Mouse (Mus musculus) left cerebral cortex, postnatal 10 days (tissue): ENCODE data around the gene Rprd2. TPM values are rescaled to one million over a fixed set of nuclear protein-coding genes. Genes with fewer than 3 reads are reported as not detected.
"Not testable (repeated sequence)": the region's sequence is repeated elsewhere in the genome, so short reads cannot be mapped to it uniquely, and the experiment has no call there.

Source experiments
- DNase-seq, 2 experiments: peaks; one replicate each; pipeline ENCODE4 v3.0.0; 2021 to 2022; ENCODE audit warnings: low spot score in 2 of 2, mixed read lengths in 1 of 2; ENCODE audit errors: extremely low spot score in 1 of 2
- intact Hi-C: fragments of 180-260 bp; cut with DNase I; formaldehyde crosslinking; loops from one replicate; pipeline ENCODE4 v1.15.1; 2025
- total RNA-seq, 2 experiments: library from RNA; stranded (reverse); gene quantifications; 2 replicates each; pipeline ENCODE4 v1.2.3; 2021

The Rprd2 gene
- 10 to 100 TPM; 56.3 to 62.3 TPM for total RNA-seq

DNA sequence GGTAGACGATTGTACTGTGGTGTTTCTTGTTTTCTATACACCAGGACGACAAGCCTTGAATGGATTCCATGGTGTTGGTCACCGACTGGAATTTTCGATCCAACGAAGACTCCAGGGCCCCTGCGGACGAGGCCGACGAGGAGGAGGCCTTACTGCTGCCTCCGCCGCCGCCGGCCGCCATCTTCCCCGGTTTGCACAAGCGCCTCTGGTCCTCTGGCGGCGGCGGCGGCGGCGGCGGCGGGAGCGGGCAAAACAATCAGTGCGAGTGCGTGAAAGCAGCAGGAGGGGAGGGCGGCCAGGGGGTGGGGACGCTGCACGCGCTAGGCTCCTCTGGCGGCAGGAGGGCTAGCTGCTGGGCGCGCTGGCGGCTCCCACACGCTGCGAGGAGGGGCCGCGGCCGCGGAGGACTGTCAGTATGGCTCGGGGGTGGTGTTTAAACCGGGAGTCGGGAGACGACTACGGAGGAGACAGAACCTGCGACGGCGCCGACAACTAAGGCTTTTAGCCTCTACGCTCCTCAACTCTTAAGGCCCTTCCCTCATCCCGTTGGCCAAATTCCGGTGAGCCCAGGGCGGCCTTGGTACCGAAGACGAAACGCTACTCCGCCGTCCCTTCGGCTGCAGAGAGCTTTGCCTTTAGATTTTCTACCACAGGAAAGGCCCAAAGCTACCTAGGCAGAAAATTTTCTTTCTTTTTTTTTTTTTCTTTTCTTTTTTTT is at the start of gene Rprd2:
TSS of gene Rprd2 (minus strand) at position 293 of the 718 bp plus-strand sequence.
- DNase-seq: peak; percentile 61 to 90
- intact Hi-C loops: no loop called here

DNA sequence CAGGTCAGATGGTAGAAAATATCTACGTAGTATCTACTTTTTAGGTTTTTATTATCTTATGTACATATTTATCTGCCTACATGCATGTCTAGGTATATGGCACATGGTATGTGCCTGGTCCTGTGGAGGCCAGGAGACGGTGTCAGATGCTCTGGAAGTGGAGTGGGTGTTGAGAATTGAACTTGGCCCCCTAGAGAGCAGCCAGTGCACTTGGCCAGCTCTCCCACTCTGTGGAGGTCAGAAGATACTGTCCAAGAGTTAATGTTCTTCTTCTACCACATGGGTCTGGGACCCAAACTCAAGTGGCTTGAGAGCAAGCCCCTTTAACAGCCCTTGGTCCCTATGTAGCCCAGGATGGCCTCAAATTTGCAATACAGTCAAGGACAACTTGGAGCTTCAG is 48.7 kb upstream of the Rprd2 start:
- DNase-seq: no peak
- intact Hi-C loops: no loop called here

DNA sequence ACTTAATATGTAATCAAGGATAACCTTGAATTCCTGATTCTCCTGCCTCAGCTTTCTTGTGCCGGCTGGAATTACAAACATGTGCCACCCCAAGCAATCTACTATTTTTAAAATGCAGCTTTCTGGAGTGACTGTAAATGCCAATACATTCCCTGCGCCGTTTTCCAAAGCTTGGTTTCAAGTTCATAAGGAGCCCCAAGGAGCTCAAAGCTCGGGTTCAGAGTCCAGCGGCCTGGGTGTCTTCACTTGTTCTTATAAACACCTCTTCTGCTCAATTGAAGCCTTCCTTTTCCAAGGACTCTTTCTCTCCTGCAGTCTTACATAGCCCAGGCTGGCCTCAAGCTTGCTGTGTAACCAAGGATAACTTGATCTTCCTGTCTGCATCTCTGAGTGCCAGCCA is 47.4 kb upstream of the Rprd2 start:
- no peak for DNase-seq
- intact Hi-C loops: no loop called here

DNA sequence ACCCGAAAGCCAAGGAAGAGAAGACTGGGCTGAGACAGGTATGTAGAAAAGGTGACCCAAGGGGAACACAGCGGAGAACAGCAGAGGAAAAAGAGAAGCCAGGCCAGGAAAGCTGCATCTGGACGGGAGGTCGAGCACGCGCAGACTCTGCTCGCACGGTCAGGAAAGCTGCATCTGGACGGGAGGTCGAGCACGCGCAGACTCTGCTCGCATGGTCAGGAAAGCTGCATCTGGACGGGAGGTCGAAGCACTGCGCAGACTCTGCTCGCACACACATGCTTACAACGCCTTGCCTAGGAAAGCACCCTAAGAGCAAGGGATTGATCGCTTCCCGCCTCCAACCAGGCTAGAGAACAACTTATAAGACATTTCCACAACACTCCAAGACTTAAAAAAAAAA is 46.9 kb upstream of the Rprd2 start:
- intact Hi-C loops: no loop called here
- no peak for DNase-seq

DNA sequence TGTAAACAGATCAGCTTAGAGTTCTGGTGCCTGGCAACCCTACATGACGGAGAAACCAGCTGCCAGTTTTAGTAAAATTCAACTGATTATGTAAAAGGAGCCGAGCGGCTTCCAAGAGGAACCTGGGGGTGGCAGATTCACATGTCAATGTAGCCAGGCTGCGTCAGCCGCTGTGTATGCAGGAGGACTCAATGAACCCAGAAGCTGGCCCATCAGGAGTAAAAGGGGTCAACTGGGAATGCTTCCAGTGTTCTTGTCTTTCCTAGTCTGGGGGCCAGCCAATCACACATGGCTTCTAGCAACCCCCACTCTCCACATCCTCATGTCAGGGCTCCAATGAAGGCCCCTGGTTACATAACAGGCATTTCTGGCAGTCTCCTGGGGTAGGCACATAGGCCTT is 46.4 kb upstream of the Rprd2 start:
- intact Hi-C loops: no loop called here
- DNase-seq: peak in 1 of 2 experiments; percentile 56

DNA sequence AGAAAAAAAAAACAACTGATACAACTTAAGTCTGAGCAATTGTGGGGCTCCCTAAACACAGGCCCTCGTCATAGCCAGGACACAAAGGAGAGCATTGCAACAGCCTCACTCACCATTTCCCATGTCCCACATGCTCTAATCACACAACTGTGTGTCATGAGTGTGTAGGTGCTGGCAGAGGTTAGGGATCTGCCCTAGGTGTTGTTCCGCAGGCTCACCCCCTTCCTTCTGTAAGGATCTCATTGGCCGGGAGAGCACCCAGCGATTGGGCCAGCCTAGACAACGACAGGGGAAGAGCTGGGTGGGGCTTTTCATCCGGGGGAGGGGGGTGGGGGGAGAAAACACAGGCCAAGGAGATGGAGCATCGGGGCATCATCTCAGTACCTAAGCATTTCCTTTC is 44.9 kb upstream of the Rprd2 start:
- no peak for DNase-seq
- intact Hi-C loops: loop anchor here (5.0 kb wide), 1 partner anchor 44 kb away; no protein-coding TSS in a partner anchor

DNA sequence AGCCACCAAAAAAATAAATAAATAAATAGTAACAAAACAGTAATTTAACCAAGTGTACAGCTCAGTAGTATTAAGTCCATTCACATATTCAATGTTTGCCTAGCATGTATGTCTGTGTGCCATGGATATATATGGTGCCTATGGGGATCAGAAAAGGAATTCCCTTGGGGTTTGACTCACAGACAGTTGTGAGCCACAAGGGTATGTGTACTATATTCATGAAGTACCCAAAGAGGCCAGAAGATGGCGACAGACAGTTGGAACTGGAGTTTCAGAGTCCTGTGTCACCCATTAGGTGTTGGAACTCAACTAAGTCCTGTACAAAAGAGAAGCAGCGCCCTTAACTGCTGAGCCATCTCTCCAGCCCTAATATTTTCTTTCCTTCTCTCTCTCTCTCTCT is 43.1 kb upstream of the Rprd2 start:
- DNase-seq: peak; percentile 72 to 74
- intact Hi-C loops: loop anchor here (5.0 kb wide), 1 partner anchor 46 kb away; no protein-coding TSS in a partner anchor

DNA sequence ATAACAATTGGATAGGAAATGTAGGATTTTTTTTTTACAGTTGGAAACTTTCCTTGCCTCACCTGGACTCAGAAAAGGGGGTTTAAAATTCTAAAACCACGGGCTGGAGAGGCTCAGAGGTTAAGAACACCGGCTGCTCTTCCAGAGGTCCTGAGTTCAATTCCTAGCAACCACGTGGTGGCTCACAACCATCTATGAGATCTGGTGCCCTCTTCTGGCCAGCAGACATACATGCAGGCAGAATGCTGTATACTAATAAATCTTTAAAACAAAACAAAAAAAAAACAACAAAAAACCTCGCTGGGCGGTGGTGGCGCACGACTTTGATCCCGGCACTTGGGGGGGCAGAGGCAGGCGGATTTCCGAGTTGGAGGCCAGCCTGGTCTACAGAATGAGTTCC is 42.6 kb upstream of the Rprd2 start:
- intact Hi-C loops: loop anchor here (5.0 kb wide), 1 partner anchor 46 kb away; no protein-coding TSS in a partner anchor
- no peak for DNase-seq

DNA sequence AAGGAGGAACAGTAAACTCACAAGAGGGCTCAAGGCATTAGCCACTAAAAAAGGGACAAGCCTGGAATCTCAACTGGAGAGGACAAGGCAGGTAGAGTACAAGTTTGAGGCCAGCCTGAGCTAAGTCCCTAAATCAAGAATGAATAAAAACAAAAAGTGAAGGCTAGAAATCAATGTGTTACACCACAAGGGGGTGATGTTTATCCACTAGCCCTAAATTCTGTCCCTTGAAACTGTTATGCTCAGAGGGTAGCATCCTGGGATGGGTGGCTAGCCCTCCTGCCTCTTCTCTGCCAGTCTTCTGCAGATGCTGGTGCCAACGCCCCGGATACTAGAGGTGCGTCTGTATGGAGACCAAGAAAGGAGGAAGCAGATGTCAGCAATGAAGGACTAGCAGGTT is 41.7 kb upstream of the Rprd2 start:
- intact Hi-C loops: loop anchor here (5.0 kb wide), 1 partner anchor 47 kb away; no protein-coding TSS in a partner anchor
- DNase-seq: no peak

DNA sequence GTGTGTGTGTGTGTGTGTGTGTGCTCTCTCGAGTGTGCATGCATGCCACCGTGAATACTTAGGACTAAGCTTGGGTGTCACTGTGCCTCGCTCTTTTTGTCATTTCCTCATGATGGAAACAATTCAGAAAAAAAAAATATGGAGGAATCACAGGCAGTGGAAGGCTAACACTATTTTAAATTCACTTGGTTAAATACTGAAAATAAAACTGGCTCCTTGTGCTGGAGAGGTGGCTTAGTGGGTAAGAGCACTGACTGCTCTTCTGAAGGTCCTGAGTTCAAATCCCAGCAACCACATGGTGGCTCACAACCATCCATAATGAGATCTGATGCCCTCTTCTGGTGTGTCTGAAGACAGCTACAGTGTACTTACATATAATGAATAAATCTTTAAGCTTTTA is 39.6 kb upstream of the Rprd2 start:
- DNase-seq, intact Hi-C loops: not testable (repeated sequence)

DNA sequence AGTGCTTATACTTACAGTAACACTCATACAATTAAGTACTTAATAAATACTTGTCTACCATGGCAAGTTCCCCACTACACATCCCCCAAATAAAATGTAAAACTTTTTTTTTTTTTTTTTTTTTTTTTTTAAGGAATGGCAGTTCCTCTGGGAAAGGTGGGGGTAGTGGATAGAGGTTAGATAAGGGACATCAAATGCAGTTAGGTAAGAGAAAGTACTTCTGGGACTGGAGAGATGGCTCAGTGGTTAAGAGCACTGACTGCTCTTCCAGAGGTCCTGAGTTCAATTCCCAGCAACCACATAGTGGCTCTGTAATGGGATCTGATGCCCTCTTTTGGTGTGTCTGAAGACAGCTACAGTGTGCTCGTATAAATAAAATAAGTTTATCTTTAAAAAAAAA is 38.4 kb upstream of the Rprd2 start:
- DNase-seq, intact Hi-C loops: not testable (repeated sequence)

DNA sequence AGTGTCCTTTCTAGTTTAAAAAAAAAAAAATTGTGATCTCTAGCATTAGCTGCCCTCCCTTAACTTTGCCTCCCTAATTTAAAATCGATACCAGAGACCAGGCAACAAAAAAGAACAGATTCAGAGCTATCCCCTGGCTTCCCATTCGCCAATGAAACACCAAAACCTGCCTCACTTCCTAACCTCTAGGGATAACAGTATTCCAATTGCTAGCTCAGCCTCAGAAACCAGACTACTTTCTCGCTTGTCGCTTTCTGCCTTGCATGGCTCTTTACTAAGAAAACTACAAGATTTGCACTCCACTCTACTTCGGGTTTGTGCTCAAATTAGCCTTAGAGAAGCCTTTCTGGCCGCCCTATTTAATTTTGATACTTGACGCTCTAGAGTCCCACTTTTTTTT is 37.5 kb upstream of the Rprd2 start:
- intact Hi-C loops: no loop called here
- no peak for DNase-seq

DNA sequence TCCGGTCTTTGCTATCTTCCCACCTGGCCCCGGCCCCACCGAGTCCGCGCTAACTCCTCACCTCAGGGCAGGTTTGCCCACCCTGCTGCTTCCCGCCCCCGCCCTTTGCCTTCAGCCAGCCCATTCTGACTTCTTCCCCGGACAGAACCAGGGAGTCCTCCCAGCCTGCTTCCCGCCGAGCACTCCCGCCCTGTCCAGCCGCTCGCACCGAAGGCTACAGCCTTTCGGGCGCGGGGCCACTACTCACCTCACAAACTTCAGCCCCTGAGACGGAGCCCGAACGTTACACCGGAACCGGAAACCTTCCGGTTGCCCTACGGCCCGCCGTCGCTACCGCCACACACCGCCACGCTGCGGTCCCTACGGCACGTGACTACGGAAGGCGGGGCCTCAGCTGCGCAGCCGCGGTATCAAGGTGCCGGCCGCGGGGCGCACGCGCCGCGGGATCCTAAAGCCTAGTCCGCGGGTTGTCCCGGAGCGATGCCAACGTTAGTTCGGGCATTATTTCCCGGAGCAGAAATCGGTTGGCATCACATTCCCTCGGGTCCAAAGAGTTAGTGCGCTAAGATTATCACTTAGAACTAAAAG is 36.9 kb upstream of the Rprd2 start, which contains the start of gene Prpf3:
TSS of gene Prpf3 (minus strand) at position 384 of the 588 bp plus-strand sequence.
- DNase-seq: peak; percentile 90 to 96
- intact Hi-C loops: no loop called here

DNA sequence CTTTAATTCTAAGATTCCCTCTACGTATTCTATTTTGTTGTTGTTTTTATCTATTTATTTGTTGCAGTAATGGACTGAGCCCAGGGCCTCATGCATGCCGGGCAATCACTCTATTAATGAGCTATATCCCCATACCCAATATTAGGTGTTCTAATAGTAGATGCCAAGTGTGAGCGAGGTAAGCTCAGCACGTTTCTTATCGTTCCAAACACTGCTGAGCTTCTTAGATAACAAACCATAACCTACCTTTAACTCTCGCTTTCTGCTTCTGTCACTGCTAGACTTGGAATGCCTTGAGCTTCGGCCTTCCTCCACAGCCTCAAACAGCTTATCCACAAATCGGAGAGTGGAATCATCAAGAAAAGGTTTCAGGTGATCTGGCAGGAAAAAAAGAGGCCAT is 32.7 kb upstream of the Rprd2 start:
- no peak for DNase-seq
- intact Hi-C loops: no loop called here

DNA sequence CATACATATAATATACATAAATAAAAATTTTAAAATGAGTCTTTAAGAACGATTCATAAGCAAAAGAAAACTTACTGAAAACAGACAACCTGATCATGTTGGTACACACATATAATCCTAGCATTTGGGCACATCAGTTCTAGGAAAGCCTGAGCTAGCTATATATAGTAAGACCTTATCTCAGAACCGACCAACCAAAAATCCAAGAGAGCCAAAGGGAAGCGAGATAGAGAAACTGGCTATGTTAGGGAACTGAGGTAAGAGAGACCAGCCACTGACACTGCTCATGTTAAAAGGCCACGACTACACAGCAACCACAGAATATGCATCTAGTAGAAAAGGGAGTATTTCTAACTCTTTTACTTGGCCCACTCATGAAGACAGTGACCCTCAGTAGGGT is 31.9 kb upstream of the Rprd2 start:
- intact Hi-C loops: no loop called here
- DNase-seq: no peak

DNA sequence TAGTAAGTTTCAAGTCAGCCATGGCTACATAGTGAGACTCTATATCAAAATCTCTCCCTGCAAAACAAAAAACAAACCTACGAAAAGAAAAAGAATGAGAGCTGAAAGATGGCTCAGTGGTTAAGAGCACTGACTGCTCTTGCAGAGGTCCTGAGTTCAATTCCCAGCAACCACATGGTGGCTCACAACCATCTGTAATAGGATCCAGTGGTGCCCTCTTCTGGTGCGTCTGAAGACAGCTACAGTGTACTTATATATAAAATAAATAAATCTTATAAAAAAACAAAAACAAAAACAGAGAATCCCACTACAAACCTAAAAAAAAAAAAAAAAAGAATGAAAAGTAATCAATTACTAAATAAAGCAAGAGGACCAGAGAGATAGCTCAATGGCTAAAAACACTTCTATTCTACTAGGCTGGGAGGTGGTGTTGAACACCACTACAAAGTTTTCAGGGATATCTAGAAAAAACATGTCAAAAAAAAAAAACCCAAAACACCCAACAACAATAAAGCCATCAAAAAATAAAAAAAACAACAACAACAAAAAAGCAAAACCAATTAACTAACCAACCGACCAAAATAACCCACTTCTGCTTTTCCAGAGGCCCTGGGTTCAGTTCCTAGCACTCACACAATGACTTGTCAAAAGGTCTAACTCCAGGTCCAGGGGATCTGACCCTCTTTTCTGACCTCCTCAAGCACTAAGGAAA is 24.0 kb upstream of the Rprd2 start:
- DNase-seq: no peak
- intact Hi-C loops: loop anchor here (5.0 kb wide), 1 partner anchor 500 kb away; no protein-coding TSS in a partner anchor

DNA sequence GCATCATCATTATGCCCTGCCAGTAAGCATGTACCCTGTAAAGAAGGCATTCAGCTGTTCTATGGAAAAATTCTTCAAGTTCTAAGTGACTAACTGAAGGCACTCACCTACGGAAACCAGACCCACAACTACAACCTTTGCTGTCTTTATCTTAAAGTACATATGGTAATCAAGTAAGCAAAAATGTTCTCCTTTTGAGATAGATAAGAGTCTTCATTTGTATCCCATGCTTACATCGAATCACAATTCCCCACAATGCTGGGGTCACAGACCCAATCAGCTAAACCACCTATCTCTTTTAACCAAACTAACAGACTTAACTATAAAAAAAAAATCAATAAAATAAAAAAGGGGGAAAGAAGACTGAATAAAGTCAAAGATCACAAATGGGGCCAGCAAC is 20.6 kb upstream of the Rprd2 start:
- intact Hi-C loops: loop anchor here (5.0 to 10.0 kb wide), 2 partner anchors 57 to 354 kb away; no protein-coding TSS in a partner anchor
- no peak for DNase-seq

DNA sequence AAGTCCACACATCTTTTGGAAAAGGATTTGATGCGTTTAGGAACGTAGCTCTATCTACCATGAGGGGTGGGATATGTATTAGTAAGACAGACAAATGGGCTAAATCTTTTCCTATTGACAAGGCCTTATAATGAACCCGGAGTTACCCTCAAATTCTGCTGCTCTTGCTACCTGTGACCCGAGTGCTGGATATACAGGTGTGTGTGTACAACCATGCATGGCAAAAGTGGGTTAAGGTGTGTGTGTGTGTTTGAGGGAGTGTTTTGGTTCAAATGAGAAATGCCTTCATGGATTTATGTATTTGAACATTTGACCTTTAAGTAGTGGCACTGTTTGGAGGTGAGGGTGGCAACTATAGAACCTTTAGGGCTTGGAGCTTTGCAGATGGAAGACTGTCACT is 10.4 kb upstream of the Rprd2 start:
- no peak for DNase-seq
- intact Hi-C loops: no loop called here

DNA sequence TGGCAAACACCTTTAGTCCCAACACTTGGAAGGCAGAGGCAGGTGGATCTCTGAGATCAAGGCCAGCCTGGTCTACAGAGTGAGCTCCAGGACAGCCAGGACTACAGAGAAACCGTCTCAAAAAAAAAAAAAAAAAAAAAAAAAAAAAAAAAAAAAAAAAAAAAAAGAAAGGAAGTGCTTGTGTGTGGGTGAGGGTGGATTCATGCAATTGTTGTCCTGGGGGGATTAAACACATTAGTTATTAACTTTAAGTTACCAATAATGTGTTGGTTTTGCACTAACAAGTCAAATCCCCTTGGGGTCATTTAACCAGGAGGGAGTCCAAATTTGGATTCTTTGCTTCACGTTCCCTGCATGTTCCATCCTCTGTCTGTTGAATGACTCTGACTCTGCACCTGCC is 7.6 kb upstream of the Rprd2 start:
- intact Hi-C loops: no loop called here
- no peak for DNase-seq
